Mouse (Mus musculus) C2C12 (cell line): ENCODE results near the gene Scd4. TPM values are rescaled to one million over a fixed set of nuclear protein-coding genes. Genes with fewer than 3 reads are reported as not detected.

ENCODE experiments used
- H3K27me3 ChIP-seq: one replicate; pipeline ENCODE4 v1.6.1; 2011; ENCODE audit not compliant: control insufficient read depth, insufficient read depth, insufficient read length
- H3K36me3 ChIP-seq: one replicate; pipeline ENCODE4 v1.6.1; 2011; ENCODE audit not compliant: control insufficient read depth, insufficient read depth
- H3K4me3 ChIP-seq: one replicate; pipeline ENCODE4 v1.5.1; 2011; ENCODE audit warnings: mild to moderate bottlenecking, control low read depth; ENCODE audit not compliant: poor library complexity, insufficient read depth, severe bottlenecking
- H3K79me2 ChIP-seq: one replicate; pipeline ENCODE4 v1.6.1; 2011; ENCODE audit not compliant: control insufficient read depth, insufficient read depth
- H3K79me3 ChIP-seq: one replicate; pipeline ENCODE4 v1.6.1; 2011; ENCODE audit warnings: low read depth, control low read depth
- H3ac ChIP-seq: one replicate; pipeline ENCODE3; 2011; ENCODE audit warnings: low read depth; ENCODE audit not compliant: control insufficient read depth, insufficient read length
- CEBPB ChIP-seq: IDR thresholded peaks from one replicate; pipeline ENCODE4 v1.6.1; 2011; ENCODE audit warnings: low read depth, mild to moderate bottlenecking, control low read depth, moderate library complexity
- CTCF ChIP-seq: IDR thresholded peaks from one replicate; pipeline ENCODE4 v1.5.1; 2011; ENCODE audit not compliant: control insufficient read depth, insufficient read depth, insufficient read length
- FOSL1 ChIP-seq: IDR thresholded peaks from one replicate; pipeline ENCODE4 v1.8.0; 2011; ENCODE audit warnings: mild to moderate bottlenecking, low read length; ENCODE audit not compliant: poor library complexity, insufficient read depth, severe bottlenecking
- MAX ChIP-seq: IDR thresholded peaks from one replicate; pipeline ENCODE4 v1.6.1; 2011; ENCODE audit warnings: mild to moderate bottlenecking, control low read depth
- MYOD1 ChIP-seq: IDR thresholded peaks from one replicate; pipeline ENCODE4 v1.6.1; 2011; ENCODE audit warnings: low read depth; ENCODE audit not compliant: control insufficient read depth, insufficient read length
- MYOG ChIP-seq: IDR thresholded peaks from one replicate; pipeline ENCODE4 v1.6.1; 2011; ENCODE audit not compliant: control insufficient read depth, insufficient read length; ENCODE audit errors: extremely low read depth
- USF1 ChIP-seq: IDR thresholded peaks from one replicate; pipeline ENCODE4 v1.6.1; 2011; ENCODE audit warnings: low read depth, mild to moderate bottlenecking, control low read depth, moderate library complexity
- polyA plus RNA-seq: library from polyadenylated mRNA; unstranded; fragments of >200 nt; fragmentation: generic; extraction: Trizol; gene quantifications from one replicate; pipeline ENCODE4 v1.2.1, GENCODE M21; 2012; ENCODE audit warnings: missing spikeins

The Scd4 gene
- polyA plus RNA-seq, 1 experiment, result 0.05 TPM

DNA sequence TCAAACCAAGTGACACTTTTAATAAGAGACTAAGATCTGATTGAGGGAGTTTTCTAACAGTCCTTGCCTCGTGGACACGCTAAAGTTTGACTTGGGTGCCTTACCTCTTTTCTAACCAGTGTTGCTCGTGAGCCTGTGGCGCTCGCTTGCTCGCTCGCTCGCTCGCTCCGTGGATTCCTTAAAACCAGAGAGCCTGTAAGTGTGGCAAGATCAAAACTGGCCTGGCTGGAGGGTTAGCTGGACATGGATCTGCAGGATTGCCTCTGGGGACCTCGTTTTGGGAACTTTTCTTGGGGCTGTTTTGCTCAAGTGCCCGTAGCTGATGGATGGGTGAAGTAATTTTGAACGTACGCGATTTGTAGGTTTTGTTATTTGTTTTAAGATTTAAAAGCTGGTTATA, 27.2 kb upstream of the Scd4 start:
- Histone ChIP-seq H3K4me3 (no peak overlapping the region), H3K27me3 (no peaks in the 10 kb centered on the region), H3ac (no peak overlapping the region), H3K79me2 (peaks cover 71% of the 10 kb centered on the region), H3K36me3 (peaks cover 86% of the 10 kb centered on the region), H3K79me3 (peaks cover 40% of the 10 kb centered on the region)
- TF ChIP-seq MAX (no peak), MYOG (no peak), MYOD1 (no peak), CEBPB (no peak), FOSL1 (no peak), CTCF (no peak), USF1 (no peak)

DNA sequence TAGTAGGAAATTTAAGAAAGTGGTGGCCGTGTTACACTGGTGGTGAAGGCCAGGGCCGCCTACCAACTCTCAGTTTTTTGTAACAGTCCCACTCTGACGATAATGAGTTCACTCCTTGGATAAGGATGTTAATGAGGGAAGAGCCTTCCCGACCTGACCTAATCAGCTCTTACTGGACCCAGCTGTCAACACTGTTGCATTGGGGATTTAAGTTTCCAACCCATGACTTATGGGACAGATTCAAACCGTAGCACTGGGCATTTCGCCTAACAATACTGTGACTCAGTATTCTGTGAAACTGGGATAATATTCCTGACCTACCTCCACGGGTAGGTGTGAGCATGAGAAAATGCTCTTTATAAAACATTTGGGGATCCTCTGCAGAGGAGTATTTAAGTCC, 26.7 kb upstream of the Scd4 start:
- Histone ChIP-seq H3K79me3 (peaks cover 37% of the 10 kb centered on the region), H3ac (no peak overlapping the region), H3K27me3 (no peaks in the 10 kb centered on the region), H3K79me2 (peaks cover 66% of the 10 kb centered on the region), H3K4me3 (no peak overlapping the region), H3K36me3 (peaks cover 81% of the 10 kb centered on the region)
- no peak for TF ChIP-seq MAX
- TF ChIP-seq CTCF, result no peak
- no peak for TF ChIP-seq USF1
- TF ChIP-seq MYOG, result no peak
- no peak for TF ChIP-seq CEBPB
- no peak for TF ChIP-seq FOSL1
- TF ChIP-seq MYOD1, result no peak

DNA sequence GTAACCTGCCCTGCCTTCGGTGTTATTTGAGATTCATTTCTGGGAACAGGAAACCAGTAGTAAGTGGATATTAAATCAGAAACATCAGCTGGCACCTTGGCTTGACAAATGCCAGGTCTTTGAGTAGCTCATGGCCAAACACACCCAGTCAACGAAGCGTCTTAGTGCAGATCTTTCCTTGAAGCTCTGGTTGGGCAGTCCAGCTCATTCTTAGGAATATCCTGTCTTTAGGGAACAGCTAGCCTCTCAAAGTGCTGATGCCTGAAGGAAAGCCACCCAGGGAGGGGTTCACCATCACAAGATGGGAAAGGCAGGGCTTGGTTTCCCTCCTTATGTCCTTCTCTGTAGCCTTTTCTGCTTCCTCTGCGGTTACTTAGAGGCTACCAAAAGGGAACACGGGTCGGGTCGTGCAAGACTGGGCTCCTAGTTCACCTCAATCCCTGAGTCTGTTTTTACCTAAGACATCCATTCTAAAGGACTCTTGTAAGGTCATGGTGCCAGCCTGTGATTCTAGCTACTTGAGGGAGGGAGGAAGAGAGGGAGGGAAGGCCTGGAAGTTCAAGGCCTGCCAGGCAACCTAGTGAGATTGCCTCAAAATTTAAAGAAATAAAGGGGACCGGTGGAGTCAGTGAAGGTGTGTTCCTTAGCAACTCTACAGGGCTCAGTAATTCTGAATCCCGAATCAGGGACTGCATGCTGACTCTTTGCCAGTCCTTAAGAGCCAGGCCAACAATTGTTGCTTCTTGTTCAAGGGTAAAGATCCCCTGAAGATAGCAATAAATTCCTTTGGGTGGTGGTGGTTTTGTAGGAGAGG, 25.6 kb upstream of the Scd4 start:
- H3K27me3 ChIP-seq, result no peaks in the 10 kb centered on the region
- peaks cover 57% of the 10 kb centered on the region for H3K79me2 ChIP-seq
- TF ChIP-seq MAX, result no peak
- TF ChIP-seq MYOG, result no peak
- TF ChIP-seq FOSL1, result no peak
- no peak for TF ChIP-seq USF1
- TF ChIP-seq MYOD1, result no peak
- TF ChIP-seq CTCF, result no peak
- TF ChIP-seq CEBPB, result no peak
- H3ac ChIP-seq, result no peak overlapping the region
- peaks cover 31% of the 10 kb centered on the region for H3K79me3 ChIP-seq
- H3K4me3 ChIP-seq, result no peak overlapping the region
- H3K36me3 ChIP-seq, result peaks cover 71% of the 10 kb centered on the region

DNA sequence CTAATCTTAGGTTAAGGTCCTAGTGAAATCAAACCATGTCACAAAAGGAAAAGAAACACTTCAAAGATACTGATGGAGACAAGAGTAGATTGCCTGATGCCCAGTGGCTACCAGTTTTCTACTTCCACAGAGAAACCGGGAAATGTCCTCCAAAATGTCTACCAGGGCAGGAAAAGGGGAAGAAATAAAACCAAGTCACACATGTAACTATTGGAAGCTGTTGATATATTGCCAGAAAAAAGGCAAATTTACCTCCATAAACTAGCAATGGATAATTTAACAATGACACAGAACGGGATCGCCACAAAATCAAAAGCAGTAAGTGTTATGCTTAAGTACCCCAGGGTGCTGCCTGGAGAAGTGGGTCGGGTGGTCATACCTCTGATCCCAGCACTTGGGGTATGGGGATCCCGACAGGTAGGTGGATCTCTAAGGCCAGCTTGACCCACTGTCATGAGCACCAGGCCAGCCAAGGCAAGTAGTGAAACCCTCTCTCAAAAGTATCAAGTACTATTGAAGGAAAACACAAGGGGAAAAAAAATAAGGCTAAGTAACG, 24.9 kb upstream of the Scd4 start:
- peaks cover 64% of the 10 kb centered on the region for H3K36me3 ChIP-seq
- H3K79me2 ChIP-seq, result peaks cover 50% of the 10 kb centered on the region
- TF ChIP-seq CEBPB (no peak), MYOD1 (no peak), MYOG (no peak), FOSL1 (no peak), MAX (no peak), CTCF (no peak), USF1 (no peak)
- no peaks in the 10 kb centered on the region for H3K27me3 ChIP-seq
- peaks cover 28% of the 10 kb centered on the region for H3K79me3 ChIP-seq
- no peak overlapping the region for H3ac ChIP-seq
- H3K4me3 ChIP-seq, result no peak overlapping the region

DNA sequence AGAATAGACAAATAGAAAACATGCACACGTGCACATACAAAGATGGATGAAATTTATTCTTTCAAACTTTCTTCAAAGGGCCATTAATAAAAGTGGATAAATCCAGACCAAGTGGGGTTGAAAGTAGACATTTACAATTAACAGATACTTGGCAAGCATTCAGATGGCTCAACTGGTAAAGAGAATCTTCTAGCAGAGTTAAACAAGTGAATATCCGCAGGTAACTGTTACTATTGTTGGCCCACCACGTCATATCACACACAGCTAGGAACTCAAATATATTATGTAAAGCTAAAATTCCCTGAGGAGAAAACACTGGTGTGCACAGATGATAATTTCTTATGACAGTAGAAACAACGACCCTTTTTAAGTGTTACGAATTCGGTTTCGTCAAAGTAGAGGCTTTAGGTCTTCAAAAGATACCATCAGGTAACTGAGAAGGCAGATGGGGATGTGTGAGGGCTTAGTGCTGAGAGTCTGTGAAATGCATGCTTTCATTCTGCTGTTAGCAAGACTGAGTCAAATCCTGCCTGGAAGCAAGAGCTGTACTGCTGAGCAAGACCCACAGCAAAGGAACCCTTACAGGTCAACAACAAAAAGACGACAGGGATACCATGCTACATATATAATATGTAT, 24.2 kb upstream of the Scd4 start:
- peaks cover 57% of the 10 kb centered on the region for H3K36me3 ChIP-seq
- H3ac ChIP-seq, result no peak overlapping the region
- H3K27me3 ChIP-seq, result no peaks in the 10 kb centered on the region
- H3K4me3 ChIP-seq, result no peak overlapping the region
- no peak for TF ChIP-seq CEBPB
- TF ChIP-seq FOSL1, result no peak
- TF ChIP-seq CTCF, result no peak
- no peak for TF ChIP-seq MAX
- no peak for TF ChIP-seq USF1
- TF ChIP-seq MYOD1, result no peak
- no peak for TF ChIP-seq MYOG
- peaks cover 43% of the 10 kb centered on the region for H3K79me2 ChIP-seq
- H3K79me3 ChIP-seq, result peaks cover 28% of the 10 kb centered on the region
